Mouse (Mus musculus) cerebellum, adult 2 months (tissue): ENCODE results near the gene Rps11.

ENCODE experiments used
- CTCF ChIP-seq: fragments of 200-500 bp; IDR thresholded peaks from 2 replicates; pipeline ENCODE4 v1.5.1; 2011; ENCODE audit warnings: low read depth, mild to moderate bottlenecking, control low read depth, low read length, moderate library complexity, borderline replicate concordance; ENCODE audit not compliant: insufficient read depth
- POLR2A ChIP-seq: fragments of 200-500 bp; IDR thresholded peaks from 2 replicates; pipeline ENCODE4 v1.6.1; 2011; ENCODE audit warnings: low read length, control low read depth, borderline replicate concordance; ENCODE audit not compliant: insufficient read depth

DNA sequence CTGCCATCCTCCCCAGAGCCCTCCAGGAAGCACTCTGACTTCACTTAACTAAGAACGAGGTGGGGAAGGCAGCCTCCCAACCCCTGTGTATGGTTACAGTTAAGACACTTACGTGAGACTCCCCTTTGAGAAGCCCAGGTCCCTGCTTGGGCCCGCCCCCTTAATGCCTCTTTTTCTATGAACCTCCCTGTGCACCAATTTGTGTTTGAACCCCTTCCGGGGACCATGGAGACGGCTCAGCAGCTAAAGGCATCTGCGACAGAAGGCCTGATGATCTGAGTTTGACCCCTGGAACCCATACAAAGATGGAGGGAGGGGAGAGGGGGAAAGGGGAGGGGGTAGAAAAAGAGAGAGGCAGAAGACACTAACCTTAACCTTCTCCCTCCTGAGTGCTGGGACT is 17.8 kb downstream of the Rps11 start:
- TF ChIP-seq CTCF (no peak), POLR2A (no peak)
